Mouse (Mus musculus) lung, postnatal 0 days (tissue): ENCODE results near the gene Phykpl.

Experiments used
- CTCF ChIP-seq: IDR thresholded peaks from 2 replicates; pipeline ENCODE4 v1.5.1; 2016; ENCODE audit warnings: antibody characterized with exemption, mild to moderate bottlenecking
- EP300 ChIP-seq: IDR thresholded peaks from 2 replicates; pipeline ENCODE4 v1.6.1; 2016; ENCODE audit warnings: antibody characterized with exemption, mild to moderate bottlenecking, control low read depth

- no peak for TF ChIP-seq CTCF
- TF ChIP-seq EP300, result no peak
Measured at GRCm38 (mm10) chr11:51545811-51546210, 38.7 kb upstream of the Phykpl start.
